Mouse (Mus musculus): ENCODE data around the gene Slc32a1.

Slc32a1 gene

DNA sequence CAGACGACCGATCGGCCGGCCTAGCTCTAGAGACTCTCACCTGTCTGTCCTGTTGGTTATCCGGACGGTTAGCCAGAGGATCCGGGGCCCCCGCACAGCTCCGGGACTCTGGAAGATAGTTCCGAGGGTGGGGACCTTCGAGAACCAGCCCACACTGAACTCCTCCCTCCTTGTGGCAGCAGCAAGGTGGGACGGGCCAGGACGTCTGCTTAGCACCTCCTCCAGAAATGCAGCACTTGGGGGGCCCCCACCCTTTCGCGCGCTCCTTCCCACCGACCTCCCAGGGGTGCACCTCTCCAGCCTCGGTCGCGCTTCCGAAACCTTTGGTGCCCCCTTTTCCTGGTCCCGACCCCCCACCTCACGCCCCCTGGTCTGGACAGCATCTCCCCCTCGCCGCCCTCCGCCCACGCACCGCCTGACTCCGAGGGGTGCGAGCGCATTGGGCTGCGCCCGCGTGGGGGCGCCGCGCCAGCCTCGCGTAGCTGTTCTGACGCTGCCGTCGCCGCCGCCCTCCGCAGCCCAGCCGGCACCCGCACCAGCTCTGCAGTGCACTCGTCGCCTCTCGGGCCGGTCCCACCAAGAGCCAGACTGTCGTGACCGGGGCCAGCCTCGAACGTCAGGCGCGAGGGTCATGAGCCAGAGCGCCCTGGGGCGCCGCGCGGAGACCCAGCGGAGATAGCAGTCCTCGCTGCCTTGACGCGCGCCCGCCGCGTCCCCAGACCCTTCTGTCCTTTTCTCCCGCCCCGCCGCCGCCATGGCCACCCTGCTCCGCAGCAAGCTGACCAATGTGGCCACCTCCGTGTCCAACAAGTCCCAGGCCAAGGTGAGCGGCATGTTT lies at the start of gene Slc32a1:
Gene Slc32a1 (plus strand): TSS at position 280 of the 838 bp plus-strand sequence.
- peak; percentile 66 for DNase-seq (ENCODE audit: extremely low spot score, low spot score)

DNA sequence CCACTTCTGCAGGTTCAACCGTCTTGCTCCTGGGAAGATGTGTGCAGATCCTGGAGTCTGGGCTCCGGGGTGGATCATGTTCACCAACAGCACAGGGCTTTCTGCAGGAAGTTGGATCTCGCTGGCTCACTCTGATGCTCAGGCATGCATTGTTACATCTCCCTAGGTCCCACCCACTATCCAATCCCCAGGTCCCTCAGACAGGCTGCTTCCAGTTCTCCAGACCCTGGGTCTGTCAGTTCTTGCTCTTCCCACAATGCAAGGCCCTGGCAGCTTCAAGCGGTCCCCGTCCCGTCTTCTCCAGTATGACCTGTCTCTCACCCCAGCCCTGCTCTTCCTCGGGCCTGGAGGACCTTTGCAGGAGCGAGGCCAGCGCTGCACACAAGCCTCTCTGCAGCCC lies 49.8 kb upstream of the Slc32a1 start:
- no peak for DNase-seq (ENCODE audit: extremely low spot score, low spot score)

DNA sequence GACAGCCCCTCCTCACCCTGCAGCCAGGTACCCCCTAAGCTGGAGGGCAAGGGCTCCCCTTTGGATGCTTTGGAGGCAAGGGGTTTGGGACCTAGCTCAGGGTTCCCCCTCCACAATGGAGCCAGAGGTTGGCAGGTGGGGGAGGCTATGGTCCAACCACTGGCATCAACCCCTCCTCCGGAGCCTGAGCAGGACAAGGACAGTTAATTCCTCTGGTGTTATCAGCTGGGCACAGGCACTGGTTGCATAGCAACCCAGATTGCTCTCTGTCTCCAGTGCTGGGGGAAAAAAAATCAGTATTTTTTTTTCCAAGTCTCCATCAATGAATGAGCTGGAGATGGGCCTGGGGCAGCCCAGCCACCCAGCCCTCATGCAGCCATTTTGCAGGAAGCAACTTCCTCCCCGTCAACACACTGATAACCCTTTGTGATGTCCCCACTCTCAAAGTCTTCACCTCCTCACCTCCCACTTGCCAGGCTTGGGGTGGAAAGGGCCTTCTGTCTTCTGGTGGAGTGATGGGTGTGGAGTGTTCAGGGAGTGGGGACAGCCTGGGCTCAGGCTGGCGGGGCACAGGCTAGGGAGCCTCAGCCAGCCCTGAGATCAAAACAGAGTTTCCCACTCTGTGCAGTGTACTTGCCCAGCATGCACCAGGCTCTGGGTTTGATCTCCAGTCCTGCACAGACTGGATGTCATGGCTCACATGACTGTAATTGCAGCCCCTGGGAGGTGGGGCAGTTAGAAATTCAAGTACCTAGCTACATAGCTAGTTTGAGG lies 49.0 kb upstream of the Slc32a1 start:
- no peak for DNase-seq (ENCODE audit: extremely low spot score, low spot score)

DNA sequence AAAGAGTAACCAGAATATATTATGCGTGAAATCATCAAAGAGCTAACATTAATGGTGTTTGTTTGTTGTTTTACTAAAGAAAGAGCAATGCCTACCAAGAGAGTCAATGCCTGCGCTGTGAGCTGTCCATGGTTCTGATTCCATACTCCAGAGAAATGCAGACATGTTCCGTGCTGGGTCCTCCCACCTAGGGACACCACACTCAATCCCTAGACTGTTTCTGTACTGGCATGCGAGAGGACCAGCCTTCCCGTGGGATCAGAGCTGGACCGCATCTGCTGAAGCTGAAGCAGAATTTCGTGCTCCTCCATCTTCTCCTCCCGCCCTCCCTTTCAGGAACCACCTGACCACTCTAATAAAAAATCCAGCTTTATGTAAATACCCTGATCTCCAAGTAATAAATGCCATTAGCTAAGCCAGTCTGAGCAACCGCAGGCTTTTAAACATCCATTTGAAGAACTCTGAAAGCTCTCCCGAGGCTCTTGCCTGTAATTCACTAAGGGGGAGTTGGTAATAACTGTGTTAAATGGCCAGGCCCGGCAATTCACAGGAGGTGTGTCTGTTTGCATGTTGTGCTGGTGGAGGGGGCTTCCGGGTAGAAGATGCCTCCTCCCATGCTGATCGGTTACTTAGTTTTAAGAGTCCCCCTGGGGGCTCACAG lies 40.0 kb upstream of the Slc32a1 start:
- DNase-seq (ENCODE audit: extremely low spot score, low spot score), result peak; percentile 58

DNA sequence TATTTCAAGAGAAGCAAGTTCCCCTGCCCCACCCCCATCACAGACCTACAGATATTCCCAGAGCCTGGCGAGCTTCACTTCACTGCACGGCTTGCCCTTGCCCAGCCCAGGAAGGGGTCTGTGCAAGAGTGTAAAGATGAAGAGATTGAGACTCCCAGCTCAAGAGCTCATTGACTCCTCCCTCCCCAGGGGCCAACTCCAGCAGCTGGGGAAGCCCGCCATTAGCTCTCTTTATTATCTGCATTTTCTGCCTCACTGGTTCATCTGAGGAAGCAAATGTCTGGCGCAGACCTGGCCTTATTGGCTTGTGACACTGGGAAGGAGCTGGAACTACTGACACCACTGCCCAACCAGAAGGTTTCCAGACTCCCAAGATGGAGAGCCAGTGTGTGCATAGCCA lies 30.6 kb upstream of the Slc32a1 start:
- no peak for DNase-seq (ENCODE audit: extremely low spot score, low spot score)

DNA sequence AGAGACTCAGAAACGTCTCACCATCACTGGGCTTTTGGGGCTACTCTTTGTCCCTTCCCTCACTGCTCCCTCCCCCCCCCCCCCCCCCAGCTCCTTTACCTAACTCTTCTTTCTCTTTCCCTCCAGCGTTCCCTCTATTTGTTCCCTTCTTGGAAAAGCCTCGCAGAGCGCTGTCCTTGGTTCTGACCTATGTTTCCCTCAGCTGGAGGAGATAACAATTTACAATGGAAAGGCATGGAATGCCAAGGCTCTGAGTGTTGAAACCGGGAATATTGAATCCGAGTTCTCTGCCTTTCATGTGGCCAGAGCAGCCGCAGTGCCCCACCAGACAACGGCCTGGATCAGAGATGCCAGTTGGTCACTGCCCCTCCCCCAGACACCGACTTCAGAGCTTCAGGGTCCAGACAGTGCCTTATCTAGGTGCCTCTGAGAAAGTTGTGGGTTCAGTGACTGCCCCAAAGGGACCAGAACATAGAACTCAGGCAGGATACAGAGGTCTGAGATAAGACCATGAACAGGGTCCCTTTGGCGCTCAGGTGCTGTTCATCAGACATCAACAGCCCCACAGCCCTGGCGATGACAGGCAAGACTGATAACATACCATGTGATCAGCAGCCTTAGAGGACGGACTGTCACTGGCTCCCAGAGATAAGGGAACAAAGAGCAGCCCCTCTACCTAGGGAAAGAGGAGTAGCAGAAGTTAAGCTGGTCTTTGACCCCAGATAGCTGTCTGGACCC lies 25.8 kb upstream of the Slc32a1 start:
- DNase-seq (ENCODE audit: extremely low spot score, low spot score), result peak; percentile 59

DNA sequence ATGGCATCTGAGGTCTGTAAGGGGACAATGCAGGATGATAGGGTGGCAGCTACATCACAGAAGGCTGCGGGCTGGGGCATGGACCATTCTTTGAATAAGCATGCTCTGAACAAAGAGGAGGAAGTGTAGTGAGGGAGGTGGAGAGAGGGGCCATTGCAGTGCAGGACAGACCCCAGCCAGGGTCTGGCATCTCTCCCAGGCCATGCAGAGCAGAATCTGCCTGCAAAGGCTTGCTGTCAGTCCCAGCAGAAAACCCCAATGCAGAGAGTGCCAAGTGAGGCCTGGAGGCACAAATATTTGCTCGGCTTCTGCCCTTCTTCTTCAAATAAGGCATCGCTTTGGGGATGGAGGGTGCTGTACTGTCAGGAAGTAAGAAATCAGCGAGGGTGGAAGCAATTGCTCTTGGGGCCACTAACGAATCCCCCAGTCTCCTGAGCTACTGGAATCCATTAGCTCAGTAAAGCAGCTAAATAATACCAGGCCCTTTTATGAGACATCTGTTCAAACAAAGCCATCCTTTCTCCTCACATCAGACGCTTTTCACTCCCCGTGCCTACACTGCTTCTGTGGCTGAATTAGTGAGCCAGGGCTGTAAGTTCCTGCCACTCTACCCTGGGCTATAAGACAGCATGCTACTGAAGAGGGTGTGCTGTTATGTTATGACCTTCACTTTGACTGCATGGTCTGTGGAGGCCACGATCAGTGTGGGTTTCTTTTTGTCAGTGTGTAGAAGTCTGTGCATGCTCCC lies 21.9 kb upstream of the Slc32a1 start:
- DNase-seq (ENCODE audit: extremely low spot score, low spot score), result no peak

DNA sequence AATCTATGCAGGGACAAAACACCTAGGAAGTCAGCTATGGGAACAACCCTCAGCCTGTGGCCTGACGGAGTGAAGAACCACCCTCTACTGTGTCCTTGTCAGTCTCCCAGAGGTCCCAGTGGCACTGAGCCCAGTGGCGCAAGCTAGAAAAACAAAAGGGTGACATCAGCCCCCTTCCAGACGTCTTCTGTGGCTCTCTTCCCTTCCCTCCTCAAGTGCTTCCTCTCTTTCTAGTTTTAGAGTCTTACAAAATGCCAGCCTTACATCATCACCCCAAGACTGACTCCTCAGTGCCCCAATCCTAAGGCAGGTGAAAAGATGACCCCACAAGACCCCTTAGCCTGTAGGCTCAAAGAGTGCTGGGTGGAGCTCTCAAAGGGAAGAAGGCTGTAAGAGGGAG lies 20.1 kb upstream of the Slc32a1 start:
- no peak for DNase-seq (ENCODE audit: extremely low spot score, low spot score)

DNA sequence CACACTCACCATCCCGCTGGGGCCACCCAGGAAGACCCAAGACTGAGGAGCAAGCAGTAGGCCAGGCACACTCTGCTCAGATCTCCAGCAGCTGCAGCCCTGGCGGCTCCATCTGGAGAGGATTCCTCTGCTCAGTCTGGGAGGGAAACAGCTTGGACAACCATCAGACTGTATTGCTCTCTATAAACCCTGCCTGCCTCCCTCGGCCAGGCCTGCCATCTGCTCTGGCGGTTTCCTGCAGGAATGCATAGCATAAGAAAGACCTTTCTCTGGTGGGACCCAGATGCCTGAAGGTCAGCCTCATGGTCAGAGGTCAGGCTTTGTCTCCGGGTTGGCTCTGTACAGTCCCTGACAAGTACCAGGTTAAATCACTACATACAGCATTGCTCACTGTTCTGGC lies 19.3 kb upstream of the Slc32a1 start:
- peak; percentile 46 for DNase-seq (ENCODE audit: extremely low spot score, low spot score)

DNA sequence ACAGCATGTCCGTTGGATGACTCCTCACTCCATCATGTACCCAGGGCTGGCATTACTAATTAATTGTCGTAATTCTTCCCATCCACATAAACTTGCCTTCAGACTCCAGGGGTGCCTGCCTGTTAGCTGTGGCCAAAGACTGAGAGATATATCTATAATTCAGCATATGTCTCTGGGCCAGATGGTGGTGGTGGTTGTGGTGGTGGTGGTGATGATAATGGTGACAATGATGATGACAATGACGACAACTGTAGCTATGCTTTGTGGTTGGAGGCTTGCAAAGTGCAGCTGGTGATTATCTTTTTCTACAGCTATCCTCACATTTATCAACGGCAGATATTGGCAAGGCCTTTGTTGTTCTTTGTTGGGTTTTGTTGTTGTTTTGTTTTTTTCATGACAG lies 17.2 kb upstream of the Slc32a1 start:
- DNase-seq (ENCODE audit: extremely low spot score, low spot score), result no peak

DNA sequence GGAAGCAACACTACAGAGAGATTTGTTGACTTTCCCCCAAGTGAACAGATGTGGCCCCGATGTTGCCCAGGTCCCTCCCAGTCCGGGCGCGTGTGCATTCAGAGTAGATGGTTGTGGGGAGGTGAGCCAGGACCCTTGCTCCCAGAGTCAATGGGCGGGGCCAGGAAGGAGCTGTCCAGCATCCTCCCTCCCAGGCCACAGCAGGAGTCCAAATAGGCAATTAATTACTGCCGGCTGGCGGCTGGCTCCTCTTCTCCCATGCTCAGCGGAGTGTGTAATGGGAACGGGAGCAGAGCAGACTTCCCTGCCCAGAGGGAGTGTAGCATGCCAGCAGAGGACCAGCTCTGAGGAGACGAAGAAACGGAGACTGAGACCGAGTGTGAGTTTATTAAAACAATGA lies 15.5 kb upstream of the Slc32a1 start:
- DNase-seq (ENCODE audit: extremely low spot score, low spot score), result peak; percentile 79

DNA sequence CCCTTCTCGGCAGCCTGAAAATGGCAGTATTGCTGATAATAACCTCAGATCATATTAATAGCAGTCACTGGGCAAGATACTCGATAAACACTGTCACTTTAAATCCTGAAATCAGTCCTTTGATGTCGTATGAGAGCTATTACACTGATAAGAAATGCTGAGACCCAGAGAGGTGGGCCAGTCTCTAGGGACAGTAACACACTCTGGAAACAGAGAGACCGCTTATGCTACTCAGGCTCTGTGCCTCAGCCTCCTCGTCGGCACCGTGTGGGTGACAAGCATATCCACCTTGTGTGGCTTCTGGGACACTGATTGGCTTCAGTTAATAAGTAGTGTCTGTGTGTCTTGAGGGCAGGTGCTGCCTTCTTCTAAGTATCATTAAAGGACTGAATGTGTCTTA lies 15.0 kb upstream of the Slc32a1 start:
- DNase-seq (ENCODE audit: extremely low spot score, low spot score), result no peak

DNA sequence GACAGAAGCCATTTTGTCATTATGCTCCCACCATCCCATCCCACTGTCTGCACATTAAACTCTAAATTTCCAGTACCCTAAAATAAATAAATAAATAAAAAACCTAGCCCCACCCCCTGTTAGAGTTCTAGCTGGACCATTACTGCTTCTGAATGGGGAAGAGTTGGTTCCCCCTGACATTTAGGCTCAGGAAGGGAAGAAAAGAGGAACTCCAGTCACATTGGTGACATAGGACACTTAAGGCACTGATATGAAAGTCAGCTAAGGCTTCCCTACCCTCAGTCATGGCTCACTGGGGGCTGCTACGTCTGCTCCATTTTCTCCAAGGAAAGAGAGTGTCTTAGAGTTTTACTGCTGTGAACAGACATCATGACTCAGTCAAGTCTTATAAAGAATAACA lies 13.8 kb upstream of the Slc32a1 start:
- DNase-seq (ENCODE audit: extremely low spot score, low spot score), result no peak

DNA sequence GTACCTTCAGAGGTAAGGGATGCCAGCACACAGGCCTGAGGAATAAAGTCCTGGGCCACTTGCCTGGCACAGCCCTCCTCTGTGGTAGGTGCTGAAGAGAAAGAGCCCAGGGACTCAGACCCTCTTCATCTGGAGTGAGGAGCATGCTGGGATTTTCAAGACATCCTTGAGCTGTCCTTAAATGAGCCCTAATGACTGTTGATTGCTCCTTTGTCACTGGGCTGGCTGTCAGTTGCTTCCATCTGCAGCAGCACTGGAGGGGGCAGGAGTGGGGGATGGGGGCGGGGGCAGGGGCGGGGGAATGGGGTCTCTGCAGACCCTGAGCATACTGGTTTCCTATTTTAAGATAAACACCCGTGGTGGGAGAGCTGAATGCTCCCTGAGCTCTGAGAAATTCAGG lies 10.1 kb upstream of the Slc32a1 start:
- DNase-seq (ENCODE audit: extremely low spot score, low spot score), result no peak

DNA sequence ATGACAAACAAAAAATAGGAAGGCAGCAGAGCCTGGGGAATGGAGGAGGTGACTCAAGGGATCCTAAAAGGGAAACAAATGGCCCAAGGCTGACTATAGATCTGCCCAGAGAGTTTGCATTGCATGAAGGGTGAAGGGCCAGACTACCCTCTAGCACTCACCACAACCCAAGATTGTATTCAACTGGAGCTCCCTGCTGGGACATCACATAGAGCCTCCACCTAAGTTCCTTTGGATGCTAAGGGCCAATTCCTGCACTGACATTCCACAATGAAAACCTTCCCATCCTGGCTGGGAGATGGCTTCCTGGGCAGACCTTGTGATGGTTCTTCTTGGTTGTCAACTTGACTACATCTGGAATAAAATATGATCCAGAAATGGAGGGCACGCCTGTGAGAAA lies 9.2 kb upstream of the Slc32a1 start:
- no peak for DNase-seq (ENCODE audit: extremely low spot score, low spot score)

DNA sequence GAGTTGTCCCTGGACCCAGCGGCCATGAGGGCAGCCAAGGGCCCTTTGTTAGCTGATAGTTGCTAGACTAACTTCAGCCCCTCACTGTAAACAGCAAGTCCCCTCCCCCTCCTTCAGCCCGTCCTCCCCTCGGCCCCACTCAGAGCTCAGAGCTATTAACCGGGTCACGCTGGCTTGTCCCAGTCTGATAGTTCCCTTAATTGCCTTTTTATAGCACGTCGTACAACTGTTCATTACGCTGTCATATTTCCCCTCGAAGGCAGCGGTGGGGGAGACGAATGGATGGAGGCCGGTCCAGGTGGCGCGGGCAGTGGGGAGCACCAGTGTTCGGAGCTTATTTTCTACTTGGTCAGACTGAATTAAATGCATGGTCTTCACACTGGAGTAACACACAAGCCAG lies 7.9 kb upstream of the Slc32a1 start:
- DNase-seq (ENCODE audit: extremely low spot score, low spot score), result no peak

DNA sequence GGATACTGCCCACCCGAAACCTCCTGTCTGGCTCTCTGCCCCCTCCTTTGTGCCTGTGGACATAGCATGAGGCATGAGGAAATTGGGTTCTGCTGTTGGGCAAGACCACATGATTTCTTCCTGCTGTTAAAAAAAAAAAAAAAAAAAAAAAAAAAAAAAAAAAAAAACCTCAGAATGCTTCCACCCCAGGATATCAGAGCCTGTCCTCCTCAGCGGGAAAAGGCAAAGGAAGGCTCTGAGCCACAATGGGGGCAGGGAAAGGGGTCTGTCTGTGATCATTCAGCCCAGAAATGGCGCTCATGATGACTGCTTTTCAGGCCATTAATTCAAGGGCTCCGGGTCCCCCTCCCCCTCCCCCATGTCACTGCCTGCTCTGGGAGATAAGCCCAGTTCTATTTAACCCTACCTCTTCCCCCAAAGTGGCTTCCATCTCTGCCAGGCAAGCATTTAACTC lies 4.0 kb upstream of the Slc32a1 start:
- no peak for DNase-seq (ENCODE audit: extremely low spot score, low spot score)

DNA sequence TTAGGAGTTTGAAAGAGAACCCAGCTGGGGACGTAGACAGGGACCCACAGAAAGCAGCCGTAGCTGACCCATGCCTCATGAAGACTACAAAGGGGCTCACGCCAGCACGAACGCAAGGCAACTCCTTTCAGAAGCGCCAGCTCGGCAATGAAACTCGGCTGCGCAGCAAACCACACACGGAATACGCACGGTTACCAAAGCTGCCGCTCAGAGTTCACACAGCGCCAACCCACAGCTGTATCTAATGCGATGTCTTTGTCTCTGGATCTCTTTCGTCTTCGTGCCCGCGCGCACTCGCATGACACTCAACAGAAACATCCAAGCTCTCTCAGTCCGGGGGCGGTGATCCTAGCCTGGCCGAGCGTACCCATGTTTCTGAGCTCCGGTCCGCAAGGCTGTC lies 886 bp upstream of the Slc32a1 start:
- peak; percentile 41 for DNase-seq (ENCODE audit: extremely low spot score, low spot score)

DNA sequence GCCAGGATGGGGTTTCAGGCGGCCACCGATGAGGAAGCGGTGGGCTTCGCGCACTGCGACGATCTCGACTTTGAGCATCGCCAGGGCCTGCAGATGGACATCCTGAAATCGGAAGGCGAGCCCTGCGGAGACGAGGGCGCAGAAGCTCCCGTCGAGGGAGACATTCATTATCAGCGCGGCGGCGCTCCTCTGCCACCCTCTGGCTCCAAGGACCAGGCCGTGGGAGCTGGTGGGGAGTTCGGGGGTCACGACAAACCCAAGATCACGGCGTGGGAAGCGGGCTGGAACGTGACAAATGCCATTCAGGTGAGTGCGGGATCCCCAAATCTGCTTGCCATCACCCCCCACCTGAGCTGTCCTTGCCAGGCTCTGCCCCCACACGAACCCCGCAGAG lies 756 bp downstream of the Slc32a1 start:
- DNase-seq (ENCODE audit: extremely low spot score, low spot score), result no peak

DNA sequence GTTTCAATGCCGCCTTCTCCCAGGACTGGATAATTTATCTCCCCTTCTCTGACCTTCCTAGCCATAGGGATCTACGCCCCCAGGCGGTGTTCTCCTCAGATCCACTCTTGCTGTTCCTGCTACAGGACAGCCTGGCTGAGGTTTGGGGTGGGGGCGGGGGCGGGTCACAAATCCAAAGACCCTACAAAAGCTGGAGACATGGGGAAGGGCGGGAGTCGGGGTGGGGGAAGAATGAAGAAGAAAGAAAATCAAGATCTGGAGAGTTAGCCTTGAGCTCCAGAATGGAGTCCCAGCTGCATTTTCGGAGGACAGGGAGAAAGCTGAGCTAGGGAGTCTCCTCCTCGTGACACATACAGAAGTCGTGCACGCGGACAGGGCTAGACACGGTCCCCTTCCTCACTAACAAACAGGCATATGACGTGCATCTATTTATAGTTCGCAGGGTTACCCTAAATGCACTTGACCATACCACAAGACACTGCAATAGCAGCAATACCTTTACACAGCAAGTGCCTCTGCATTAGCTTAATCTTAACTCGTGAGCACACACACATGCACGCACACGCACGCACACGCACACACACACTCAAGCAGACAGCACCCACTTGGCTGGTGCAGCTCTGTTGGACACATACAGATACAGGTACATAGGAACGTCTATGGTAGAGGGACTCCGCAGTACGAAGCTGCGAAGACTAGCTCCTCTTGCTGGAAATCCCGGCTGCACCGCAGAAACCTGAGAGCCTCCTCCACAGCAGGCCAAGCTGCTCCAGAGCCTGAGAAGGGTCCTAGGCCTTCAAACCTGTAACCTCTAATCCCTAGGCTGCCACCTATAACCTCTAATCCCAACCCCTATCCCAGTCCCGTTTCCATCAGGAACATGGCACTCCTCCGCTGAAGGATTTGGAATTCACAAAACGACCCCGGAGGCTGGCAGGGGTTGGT lies 1.4 kb downstream of the Slc32a1 start:
- peak; percentile 67 for DNase-seq (ENCODE audit: extremely low spot score, low spot score)
